Mouse (Mus musculus): ENCODE data around the gene Arhgef16.
A peak's percentile ranks its signal among the peaks of the same experiment; 100 is the strongest.

The Arhgef16 gene

DNA sequence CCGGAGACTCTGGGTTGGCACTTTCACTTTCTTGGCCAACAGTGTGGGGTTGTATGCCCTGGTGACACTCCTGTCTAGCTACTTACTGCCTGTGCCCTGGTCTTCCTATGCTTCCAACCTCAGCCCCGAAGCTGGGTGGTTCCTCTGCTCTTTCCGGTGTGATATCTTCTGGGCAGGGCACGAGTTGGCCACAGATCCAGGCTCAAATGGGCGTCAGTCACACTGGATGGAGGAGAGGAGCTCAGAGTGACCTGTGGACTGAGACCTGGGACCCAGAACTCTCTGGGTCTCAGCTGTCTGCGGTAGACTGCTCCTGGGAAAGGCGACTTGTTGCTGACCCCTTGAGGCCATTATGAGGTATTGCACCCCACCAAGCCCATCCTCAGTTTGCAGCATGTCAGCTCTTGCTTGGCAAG lies at the start of gene Arhgef16:
Gene Arhgef16 (minus strand): TSS at position 211 of the 416 bp plus-strand sequence.
- peak; percentile 17 for DNase-seq (ENCODE audit: low read depth, low spot score)

DNA sequence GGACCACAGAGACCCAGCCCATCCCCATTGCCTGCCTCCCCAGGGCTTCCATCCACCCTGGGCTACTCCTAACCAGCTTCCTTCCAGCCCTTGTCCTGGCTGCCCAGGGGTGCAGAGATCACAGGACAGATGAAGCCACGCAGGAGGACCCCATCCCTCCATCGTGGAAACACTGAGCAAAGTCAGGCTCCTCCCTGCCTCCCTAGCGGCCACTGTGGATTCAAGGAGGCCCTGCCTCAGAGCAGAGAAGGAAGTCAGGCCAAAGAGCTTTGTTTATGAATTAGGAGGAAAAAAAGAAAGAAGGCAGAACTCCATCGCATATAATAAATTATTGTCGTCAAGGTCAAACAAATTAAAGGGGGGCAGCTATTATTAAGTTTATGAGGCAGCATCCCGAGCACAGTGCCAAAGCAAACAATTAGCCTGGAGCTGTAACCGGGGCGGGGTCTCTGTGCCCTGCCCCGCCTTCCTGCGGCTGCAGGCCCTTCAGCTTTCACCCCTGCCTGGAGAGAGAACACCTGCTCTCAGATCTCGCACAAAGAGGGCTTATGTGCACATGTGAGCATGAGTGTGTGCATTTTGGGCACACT lies 46.8 kb upstream of the Arhgef16 start:
- DNase-seq (ENCODE audit: low read depth, low spot score), result no peak

DNA sequence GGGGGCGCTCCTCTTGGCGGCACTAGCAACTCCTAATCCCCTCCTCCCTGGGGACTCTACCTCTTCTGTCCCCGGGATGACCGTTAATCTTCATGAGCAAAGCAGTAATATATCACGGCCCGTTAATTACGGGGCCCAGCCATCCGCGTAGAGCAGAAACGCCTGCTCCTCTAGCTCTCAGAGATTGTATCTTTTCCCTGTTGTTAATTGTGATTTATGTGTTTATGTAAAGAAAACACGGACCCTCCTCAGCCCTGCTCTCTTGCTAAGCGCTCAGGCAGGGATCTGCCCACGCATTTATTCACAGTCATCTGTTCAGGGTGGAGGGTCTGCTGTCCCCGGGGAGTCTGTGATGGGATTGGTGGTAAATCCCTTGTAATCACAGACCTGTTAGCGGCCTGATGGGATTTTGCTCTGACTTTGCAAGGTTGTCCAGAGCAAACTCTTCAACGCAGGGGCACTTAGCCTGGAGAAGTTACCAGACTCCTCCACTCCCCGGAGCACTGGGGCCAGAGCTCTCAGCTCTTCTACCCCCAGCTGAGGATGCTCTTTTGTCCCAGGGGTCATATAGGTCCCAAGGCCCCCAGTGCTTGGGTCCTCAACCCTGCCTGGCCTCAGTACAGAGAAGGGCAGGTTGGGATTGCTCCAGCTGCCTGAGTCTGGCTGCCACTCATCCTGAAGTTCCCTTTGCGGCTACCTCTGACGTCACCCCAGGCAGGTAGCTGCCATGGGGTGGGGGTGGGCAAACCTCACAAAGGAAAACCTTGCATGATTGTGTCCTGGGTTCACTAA lies 45.5 kb upstream of the Arhgef16 start:
- no peak for DNase-seq (ENCODE audit: low read depth, low spot score)

DNA sequence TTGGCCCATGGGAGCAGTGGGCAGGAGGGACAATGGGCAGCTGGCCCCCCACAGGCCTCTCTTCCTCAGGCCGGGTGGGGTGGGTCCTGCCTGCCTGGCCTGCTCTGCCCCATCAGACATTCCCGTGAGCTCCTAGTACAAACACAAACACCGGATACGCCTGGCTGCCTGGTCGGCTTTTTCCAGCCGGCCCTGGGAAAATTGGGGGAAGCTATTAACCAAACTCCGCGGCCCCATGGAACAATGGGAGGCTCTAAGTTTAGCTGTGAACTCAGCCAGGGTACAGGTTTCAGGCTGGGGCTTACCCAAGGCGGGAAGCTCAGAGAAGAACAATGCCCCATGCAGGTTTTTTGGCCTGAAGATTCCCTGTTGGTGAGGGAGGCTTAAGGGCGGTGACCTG lies 35.2 kb upstream of the Arhgef16 start:
- no peak for DNase-seq (ENCODE audit: low read depth, low spot score)

DNA sequence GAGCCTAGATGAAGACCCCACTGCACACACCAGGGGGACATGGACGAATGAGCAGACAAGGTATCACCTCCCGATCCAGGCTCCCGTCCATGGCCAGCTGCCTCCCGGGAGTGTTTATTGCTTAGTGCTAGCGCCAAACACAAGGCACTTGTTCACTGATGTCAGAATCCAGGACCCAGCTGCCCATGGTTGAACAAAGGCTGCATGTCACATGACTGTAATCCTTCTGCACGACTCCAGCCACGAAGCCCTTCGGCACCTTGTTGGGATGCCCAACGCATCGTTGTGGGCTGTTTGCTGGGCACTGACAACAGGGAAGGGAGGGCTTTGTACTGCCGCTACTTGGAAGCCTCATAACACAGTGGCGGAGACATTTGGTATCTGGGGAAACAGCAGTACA lies 34.3 kb upstream of the Arhgef16 start, which contains the start of gene B230104I21Rik:
Gene B230104I21Rik (plus strand): TSS at position 367 of the 400 bp plus-strand sequence.
- DNase-seq (ENCODE audit: low read depth, low spot score), result no peak

DNA sequence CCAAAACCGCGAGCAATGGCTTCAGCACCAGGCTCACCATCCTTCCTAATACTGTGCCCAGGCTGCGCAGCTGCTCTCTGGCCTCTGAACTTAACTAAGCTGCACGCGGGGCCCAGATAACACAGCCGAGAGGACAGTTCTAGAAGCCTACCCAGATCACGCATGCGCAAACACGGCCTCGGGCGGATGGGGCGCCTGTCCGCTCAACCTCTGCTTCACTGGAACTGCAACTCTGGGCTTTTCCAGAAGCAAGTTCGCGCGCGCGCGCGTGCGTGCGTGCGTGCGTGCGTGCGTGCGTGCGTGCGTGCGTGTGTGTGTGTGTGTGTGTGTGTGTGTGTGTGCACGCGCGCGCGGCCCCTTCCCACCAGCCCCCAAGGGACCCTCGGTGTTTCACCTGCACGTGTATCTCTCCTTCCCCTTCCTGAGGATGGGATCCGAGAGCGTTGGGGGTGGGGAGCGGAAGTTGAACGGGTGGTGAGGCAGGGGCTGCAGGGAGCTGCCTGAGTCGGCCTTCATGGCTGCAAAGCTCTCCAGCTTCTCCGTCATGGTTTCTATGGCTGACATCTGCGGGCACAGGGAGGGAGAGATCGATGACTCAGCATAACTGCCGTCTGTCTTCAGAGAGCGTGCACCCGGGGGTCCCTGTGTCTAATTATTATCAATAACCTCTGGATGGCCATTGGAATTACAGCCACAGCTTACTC lies 33.4 kb upstream of the Arhgef16 start:
- no peak for DNase-seq (ENCODE audit: low read depth, low spot score)

DNA sequence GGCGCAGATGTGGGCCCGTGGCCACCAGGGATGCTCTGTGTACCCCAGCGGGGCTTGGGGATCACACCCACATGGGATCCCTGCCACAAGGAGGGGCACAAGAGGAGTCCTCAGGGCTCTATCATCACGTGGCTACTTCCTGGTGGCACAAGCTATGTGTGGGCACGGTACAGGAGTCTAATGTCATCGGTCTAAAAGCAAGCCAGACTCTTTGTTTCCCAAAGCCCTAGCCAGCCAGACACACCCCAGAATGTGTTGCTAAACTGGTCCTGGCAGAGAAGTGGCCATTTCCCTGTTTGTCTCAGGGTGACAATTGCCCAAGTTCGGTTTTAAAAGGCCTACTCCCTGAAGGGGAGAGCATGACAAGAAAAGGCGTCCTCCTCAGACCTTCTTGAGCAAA lies 31.8 kb upstream of the Arhgef16 start:
- DNase-seq (ENCODE audit: low read depth, low spot score), result no peak

DNA sequence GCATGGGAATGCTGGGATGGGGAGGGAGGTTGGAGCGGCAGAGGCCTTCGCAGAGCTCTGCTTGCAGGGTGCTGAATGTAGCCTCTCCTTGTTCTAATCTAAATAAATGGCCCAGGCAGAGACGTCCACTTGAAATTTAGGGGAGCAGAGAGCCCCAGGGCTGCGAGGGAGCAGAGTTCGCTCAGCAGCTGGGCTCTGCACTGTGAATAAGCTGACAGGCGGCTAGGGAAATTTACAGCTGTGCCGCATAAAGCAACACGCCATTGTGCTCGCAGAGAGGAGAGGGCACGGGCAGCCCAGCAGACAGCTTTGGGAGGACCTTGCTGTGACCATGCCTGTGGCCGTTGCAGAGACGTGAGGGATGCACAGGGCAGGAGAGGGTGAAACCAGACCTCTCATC lies 29.8 kb upstream of the Arhgef16 start:
- no peak for DNase-seq (ENCODE audit: low read depth, low spot score)

DNA sequence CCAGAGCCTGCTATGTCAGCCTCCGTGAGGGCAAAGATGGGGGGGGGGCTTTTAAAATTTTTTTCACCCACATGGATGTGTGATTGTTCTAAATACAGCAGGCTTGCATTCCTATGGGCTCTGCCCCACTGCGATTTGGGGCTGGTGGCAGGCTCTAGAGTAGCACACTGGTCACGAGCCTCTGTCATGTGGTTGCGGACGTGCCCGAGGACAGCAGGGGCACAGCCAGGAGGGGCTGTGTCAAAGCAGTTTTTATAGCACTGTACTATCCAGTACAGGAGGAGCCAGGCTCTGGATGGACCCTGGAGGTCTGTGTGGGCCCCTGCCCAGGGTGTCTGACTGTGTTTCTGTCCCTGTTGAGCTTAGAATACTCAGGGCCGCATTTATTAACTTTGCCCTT lies 28.5 kb upstream of the Arhgef16 start:
- no peak for DNase-seq (ENCODE audit: low read depth, low spot score)

DNA sequence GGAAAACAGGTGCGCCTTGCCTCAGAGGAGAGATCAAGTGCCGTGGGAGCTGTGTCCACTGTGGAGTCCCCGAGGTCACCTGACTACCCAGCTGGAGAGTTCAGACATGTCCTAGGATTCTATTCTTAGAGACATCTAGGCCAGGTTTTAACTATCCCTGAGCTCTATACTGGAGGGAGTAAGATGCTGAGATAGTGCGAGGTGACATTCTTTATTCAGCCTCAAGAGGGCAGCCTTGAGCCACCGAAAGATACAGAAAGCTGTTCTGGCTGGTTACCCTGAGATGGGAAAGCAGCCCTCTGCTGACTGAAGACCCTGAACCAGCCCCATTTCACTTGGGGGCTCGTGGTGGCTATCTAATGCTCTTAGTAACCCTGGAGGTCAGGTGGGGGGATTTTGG lies 27.4 kb upstream of the Arhgef16 start:
- peak; percentile 20 for DNase-seq (ENCODE audit: low read depth, low spot score)

DNA sequence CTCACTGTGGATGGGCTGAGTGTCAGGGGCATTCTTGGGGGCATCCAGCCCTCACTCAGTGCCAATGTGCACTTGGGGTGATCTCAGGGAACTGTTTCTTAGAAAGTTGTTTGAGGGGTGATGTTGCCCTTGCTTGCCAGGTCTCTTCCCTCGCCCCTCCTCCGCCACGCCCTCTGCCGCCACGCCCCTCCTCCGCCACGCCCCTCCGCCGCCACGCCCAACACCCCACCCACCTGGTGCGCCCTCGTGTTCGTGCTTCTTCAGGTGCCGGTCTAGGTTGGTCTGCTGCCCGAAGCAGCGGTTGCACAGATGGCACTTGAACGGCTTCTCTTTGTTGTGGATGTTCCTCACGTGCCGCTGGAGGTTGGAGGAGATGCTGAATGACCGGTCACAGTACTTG lies 27.0 kb upstream of the Arhgef16 start:
- DNase-seq (ENCODE audit: low read depth, low spot score), result no peak

DNA sequence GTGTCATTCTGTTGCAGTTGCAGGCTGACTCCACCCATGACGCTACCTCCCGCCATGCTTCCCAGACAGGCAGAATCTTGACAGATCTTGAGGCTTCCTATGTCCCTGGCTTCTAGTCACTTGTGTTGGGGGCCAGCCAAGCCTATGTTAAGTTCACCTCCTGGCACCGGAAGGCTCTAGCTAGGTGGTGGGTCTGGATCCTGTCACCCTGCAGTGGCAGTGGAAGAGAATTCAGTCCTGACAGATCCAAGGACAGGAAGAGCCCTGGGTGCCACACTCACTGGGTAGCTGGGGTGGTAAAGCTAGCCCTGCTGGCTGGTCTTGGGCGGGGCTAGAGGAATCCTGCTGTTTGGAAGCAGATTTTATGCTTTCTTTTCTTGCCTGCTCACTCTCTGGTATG lies 23.9 kb upstream of the Arhgef16 start:
- no peak for DNase-seq (ENCODE audit: low read depth, low spot score)

DNA sequence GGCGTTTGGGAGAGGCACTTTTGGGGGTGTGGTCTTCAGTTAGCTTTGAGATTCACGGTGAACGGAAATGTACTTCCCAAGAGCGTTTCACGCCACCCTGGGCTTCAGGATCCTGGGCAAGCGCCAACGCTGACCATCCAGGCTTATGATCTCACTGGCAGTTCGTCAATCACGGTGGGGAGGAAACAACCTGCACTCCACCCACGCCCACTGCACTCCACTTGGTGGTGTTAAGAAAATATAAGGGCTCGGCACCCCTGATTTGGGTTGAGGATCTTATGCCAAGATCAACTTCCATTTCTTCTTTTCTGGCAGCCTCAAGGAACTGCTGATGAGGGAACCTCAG lies 12.1 kb upstream of the Arhgef16 start:
- DNase-seq (ENCODE audit: low read depth, low spot score), result no peak

DNA sequence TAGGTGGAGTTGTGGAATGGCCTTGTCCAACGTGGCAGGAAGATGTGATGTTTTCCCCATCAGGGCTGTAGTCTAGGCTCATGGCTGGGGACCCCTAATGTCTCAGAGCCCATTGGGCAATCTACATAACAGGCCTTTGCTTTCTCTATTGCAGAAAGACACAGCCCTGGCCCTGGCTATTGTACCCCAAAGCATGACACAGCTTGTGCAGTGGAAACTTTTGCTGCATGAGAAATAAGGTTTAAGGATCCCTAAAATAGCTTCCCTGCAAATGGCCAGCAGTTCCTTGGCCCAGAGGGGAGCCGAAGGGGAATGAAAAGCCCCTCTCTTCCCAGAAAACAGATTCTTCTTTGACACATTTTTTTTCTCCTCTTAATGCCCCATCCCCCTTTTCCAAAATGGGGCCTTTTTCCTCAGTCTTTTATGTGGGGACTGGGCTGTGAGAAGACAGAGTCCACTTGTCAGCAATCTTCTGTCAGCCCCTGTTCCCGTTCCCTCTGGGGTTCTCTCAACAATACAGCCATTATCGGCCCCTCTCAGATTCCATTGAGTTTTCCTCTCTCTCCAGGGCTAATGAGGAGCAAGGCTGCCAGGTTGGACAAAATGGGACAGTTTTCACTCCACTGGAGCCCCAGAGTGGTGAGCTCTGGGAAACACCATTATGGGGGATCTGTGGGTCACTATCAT lies 11.6 kb upstream of the Arhgef16 start:
- DNase-seq (ENCODE audit: low read depth, low spot score), result no peak

DNA sequence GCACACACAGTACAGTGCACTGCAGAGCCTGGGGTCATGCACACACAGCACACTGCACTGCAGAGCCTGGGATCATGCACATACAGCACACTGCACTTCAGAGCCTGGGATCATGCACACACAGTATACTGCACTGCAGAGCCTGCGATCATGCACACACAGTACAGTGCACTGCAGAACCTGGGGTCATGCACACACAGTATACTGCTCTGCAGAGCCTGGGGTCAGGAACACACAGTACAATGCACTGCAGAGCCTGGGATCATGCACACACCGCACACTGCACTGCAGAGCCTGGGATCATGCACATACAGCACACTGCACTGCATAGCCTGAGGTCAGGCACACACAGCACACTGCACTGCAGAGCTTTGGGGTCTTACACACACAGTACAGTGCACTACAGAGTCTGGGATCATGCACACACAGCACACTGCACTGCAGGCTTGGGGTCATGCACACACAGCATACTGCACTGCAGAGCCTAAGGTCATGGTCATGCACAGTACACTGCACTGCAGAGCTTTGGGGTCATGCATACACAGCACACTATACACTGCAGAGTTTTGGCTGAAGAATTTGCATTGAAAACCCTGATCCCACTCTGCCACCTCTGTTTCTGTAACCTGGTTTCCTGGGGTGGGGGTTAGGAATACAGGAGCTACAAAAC lies 10.8 kb upstream of the Arhgef16 start:
- no peak for DNase-seq (ENCODE audit: low read depth, low spot score)

DNA sequence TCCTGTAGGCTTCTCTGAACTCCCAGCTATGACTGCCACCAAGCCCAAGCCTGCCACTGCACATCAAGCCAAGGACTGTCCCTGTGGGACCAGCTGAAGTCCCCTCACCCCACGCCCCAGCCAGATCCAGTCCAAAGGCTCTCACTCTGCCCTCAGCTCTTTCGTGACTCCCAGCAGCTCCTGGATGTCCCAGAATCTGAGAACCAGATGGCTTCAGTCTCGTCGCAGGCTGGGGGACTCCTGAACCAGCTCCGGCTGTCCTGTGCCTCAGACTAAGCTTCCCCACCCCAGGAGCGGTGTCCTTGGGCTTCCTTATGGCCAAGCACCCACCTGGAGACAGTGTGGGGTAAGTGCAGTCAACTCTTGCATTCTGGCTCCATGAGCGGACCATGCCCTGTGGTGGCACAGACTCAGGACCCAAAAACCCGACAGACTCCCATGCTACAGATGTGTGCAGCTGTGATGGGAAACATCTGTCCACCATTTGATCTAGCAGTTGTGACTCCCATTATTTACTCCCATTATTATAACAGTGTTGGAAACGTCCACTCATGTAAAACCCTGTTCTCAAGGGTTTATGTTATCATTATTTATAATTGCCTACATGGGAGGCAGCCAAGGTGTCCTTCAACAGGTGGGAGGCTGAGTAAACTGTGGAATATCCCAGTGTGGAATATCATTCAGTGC lies 9.2 kb upstream of the Arhgef16 start:
- no peak for DNase-seq (ENCODE audit: low read depth, low spot score)

DNA sequence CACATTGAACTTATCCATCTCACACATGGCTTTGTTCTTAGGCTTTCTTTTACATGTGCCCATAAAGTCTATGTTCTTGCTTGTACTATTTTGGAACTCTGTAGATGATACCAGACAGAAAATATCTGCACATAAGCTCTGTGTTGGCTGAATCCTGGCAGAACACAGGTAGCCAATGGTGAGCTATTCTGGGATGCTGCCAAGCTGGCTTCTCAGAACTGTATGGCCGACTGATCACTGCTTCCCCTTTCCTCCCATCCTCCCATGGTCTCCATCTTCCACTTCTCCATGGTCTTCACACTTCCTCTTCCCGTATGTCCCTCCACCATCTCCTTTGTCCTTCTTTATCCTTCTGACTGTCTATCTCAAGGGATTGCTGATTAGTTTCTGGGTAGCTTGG lies 7.7 kb upstream of the Arhgef16 start:
- no peak for DNase-seq (ENCODE audit: low read depth, low spot score)

DNA sequence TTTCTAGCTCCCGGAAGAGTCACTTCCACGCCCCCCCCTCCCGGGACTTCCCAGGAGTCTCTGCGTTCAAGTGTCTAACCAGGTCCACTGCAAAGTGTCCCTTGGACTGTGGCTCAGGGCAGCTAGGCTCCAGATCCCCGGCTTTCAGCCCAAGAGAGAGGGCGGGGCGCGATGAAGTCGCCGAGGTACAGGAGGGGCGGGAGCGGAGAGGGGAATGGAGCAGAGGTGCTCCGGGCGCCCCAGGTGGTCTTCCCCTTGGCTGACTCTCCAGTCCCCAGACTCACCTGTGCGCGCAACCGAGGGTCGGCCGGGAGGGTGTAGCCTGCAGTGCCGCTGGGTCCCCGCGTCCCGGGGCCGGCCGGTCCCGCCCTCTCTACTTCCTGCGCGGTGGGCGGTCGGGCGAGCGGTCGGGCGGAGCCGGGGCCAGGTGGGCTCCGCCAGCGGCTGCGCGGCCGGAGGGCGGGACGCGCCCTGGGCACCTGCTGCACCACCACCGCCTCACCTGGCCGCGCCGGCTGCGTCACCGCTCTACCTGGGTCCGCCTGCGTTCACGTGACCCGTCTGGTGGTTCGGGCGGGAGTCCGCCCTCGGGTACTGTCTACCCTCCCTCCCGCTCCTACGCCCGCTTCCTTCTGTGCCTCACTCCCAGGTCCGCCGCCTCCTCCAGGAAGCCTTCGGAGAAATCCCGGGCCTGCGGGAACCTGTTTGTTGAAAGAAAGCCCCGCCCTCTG lies 1.8 kb downstream of the Arhgef16 start:
- no peak for DNase-seq (ENCODE audit: low read depth, low spot score)

DNA sequence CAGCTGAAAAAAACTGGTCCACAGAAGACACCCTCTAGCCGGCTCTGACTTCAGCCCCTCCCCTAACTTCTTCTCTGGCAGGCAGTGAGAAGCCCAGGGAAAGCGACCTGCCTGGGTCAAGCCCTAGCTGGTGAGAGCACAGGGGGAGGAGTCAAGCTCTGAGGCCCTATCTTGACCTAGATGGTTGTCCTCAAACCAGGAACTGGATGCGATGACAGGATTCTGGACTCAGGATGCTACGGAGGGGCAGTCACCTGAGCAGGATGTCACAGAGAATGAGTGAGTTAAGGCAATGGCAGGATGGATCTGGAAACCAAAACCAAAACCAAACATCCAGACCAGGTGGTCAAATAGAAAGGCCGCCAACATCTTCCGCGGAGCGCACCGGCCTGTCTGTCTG lies 3.7 kb downstream of the Arhgef16 start:
- no peak for DNase-seq (ENCODE audit: low read depth, low spot score)

DNA sequence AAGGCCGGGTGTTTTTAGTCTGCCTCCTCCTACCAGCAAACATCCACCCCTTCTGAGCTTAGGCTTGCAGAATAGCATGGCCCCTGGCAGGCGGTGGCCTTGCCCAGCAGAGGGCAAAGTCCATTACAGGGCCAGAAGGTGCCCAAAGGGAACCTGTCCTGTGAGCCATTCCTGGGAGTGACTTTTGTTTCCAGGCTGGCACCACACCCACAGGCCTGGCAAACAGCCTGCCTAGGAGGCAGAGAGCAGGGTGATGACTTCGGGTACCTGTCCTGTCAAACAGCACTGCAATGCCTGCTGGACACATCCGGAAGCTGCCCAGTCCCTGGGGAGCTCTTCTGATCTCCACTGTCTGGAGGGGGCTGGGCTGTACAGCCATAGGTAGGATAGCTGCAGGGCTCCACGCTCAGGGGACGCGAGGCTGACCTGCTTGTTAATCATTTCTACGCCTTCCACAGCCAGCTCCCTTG lies 7.2 kb downstream of the Arhgef16 start:
- no peak for DNase-seq (ENCODE audit: low read depth, low spot score)
